Mouse (Mus musculus) bone marrow, adult 2 months (tissue): ENCODE measurements around the gene Ifit2.
"Not testable (repeated sequence)": the region's sequence is repeated elsewhere in the genome, so short reads cannot be mapped to it uniquely, and the experiment has no call there.

Experiments
- CTCF ChIP-seq: fragments of 200-500 bp; IDR thresholded peaks from 2 replicates; pipeline ENCODE4 v1.5.1; 2011; ENCODE audit warnings: low read length, control low read depth; ENCODE audit not compliant: control insufficient read depth, insufficient read depth
- POLR2A ChIP-seq: fragments of 200-500 bp; IDR thresholded peaks from 2 replicates; pipeline ENCODE4 v1.6.1; 2011; ENCODE audit warnings: low read depth, mild to moderate bottlenecking, control low read depth, low read length, borderline replicate concordance; ENCODE audit not compliant: control insufficient read depth

DNA sequence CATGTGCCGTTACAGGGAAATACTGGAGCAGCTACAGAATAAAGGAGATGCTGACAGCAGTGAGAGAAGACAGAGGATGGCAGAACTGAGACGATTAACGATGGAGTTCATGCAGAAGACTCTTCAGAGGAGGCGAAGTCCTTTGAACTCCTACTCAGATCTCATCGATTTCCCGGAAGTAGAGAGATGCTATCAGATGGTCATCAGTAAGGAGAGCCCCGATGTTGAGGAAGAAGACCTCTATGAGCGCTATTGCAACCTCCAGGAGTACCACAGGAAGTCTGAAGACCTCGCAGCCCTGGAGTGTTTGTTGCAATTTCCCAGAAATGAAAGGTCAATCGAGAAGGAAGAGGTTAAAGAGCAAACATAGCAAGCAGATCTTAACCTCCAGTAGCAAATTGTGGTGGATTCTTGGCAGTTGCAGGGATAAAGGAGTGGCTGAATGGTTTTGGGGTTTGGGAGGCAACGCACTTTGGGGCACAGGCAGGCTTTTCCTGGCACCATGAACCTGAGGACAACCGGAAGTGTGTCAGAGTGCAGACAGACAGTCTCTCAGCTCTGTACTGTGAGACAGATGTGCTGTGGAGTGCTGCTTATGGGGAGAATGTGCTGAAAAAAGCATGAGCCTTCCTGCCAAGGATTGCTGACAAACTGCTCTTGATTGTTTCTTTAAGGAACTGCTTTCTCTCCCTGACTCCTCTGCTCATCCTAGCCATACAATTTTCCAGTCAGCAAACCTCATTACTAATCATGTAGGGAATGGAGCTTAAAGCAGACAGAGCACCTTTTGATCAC lies 37.6 kb downstream of the Ifit2 start:
- TF ChIP-seq POLR2A, CTCF: not testable (repeated sequence)
